In genomic region chr12:28482483-28483160, GRCm38 (mm10) we compare ENCODE assay signal across 16 mouse cellular contexts.
A peak's percentile ranks its signal among the peaks of the same experiment; 100 is the strongest.
DNase-seq lines count a peak whose midpoint lies in the region; ATAC-seq lines count a peak whose summit lies in the region.
"Had no signal": no experiment of that assay in that cellular context is flagged by ENCODE, and none has a peak within 500 bp of the region (broad histone marks: within the 10 kb centered on the region; RNA-seq: fewer than 3 reads in every experiment).

No protein-coding gene starts in this region.

- DNase-seq in cerebellum, postnatal 10 days, result peak; percentile 15 to 22
- DNase-seq in cerebellum, adult 11-12 months, result no peak
- DNase-seq in gastrocnemius, postnatal 14 days, result peak; percentile 10
- DNase-seq in gastrocnemius, postnatal 25 days, result no peak
- DNase-seq in right cerebral cortex, postnatal 10 days (ENCODE audit: low spot score in 2 of 2), result peak; percentile 32 to 42
- no peak for DNase-seq in right cerebral cortex, postnatal 4 days
- DNase-seq: adrenal gland, adult 8-10 months; adrenal gland, postnatal 25 days; cerebellum, adult 18-20 months; cerebellum, adult 9-10 months; cerebellum, postnatal 25 days; heart, adult 11 months had no signal

- no peak for ATAC-seq in monocyte, adult 5-6 weeks (replicated peaks; ENCODE audit: insufficient number of reproducible peaks, low FRiP score, low TSS enrichment, poor library complexity, severe bottlenecking)
- ATAC-seq: activated CD4-positive, CD25-positive, alpha-beta regulatory T cell, adult 4 months; forebrain, embryonic 13.5 days; forebrain, embryonic 16.5 days had no signal

- intact Hi-C loops in gastrocnemius, postnatal 14 days (cut with DNase I; ENCODE audit: low total_unique reads), result no loop called here

Comparison
In these comparisons a context has a peak if more than half of its experiments do, and no peak if none do; other contexts are left out.
1. DNase-seq: peak in cerebellum, postnatal 10 days (2 of 2), gastrocnemius, postnatal 14 days (single experiment) and right cerebral cortex, postnatal 10 days (2 of 2); none in cerebellum, adult 11-12 months (single experiment), gastrocnemius, postnatal 25 days (single experiment) and right cerebral cortex, postnatal 4 days (single experiment).